Mouse (Mus musculus): ENCODE measurements at regions not wholly inside any gene's neighbourhood (a gene's known extent, or its start where the extent isn't known, plus 50 kb on each side); places are given as distances from the start of the nearest gene placed in this dataset.
A peak's percentile ranks its signal among the peaks of the same experiment; 100 is the strongest.

- H3K9me3 ChIP-seq: no peaks in the 10 kb centered on the region
- DNase-seq (ENCODE audit: extremely low spot score, low spot score): no peak
- no peak overlapping the region for H3K4me3 ChIP-seq
- 93% methylated on average over 7 of the region's 7 CpGs for WGBS
- H3K36me3 ChIP-seq (replicated peaks): no peaks in the 10 kb centered on the region
- H3K27ac ChIP-seq: no peak overlapping the region
- H3K27me3 ChIP-seq (ENCODE audit: poor library complexity, severe bottlenecking): no peaks in the 10 kb centered on the region
- H3K4me1 ChIP-seq: no peaks in the 10 kb centered on the region
Observed at GRCm38 (mm10) chr17:79414006-79414405, 59.1 kb upstream of the Cdc42ep3 start.

GRCm38 (mm10) chr17:79417953-79418352, 63.1 kb upstream of the Cdc42ep3 start:
- WGBS: 100% methylated on average over 1 of the region's 1 CpGs
- no peak overlapping the region for H3K27ac ChIP-seq
- no peaks in the 10 kb centered on the region for H3K4me1 ChIP-seq
- H3K27me3 ChIP-seq (ENCODE audit: poor library complexity, severe bottlenecking): no peaks in the 10 kb centered on the region
- no peak overlapping the region for H3K4me3 ChIP-seq
- H3K9me3 ChIP-seq: no peaks in the 10 kb centered on the region
- H3K36me3 ChIP-seq (replicated peaks): no peaks in the 10 kb centered on the region
- DNase-seq (ENCODE audit: extremely low spot score, low spot score): no peak

- no peak for DNase-seq (ENCODE audit: extremely low spot score, low spot score)
- Histone ChIP-seq H3K27me3 (ENCODE audit: poor library complexity, severe bottlenecking) (no peaks in the 10 kb centered on the region), H3K4me1 (no peaks in the 10 kb centered on the region), H3K4me3 (no peak overlapping the region), H3K27ac (no peak overlapping the region), H3K36me3 (replicated peaks) (no peaks in the 10 kb centered on the region), H3K9me3 (no peaks in the 10 kb centered on the region)
- 78% methylated on average over 7 of the region's 7 CpGs for WGBS
Observed at GRCm38 (mm10) chr17:79421618-79422017, 66.7 kb upstream of the Cdc42ep3 start.

GRCm38 (mm10) chr17:79439182-79439581, 84.3 kb upstream of the Cdc42ep3 start:
- H3K4me1 ChIP-seq: no peaks in the 10 kb centered on the region
- H3K9me3 ChIP-seq: no peaks in the 10 kb centered on the region
- no peaks in the 10 kb centered on the region for H3K36me3 ChIP-seq (replicated peaks)
- no peak for DNase-seq (ENCODE audit: extremely low spot score, low spot score)
- H3K27me3 ChIP-seq (ENCODE audit: poor library complexity, severe bottlenecking): no peaks in the 10 kb centered on the region
- H3K4me3 ChIP-seq: no peak overlapping the region
- H3K27ac ChIP-seq: no peak overlapping the region

- WGBS: 92% methylated on average over 3 of the region's 3 CpGs
- Histone ChIP-seq H3K27me3 (ENCODE audit: poor library complexity, severe bottlenecking) (no peaks in the 10 kb centered on the region), H3K4me3 (no peak overlapping the region), H3K27ac (no peak overlapping the region), H3K9me3 (no peaks in the 10 kb centered on the region), H3K4me1 (no peaks in the 10 kb centered on the region), H3K36me3 (replicated peaks) (no peaks in the 10 kb centered on the region)
- DNase-seq (ENCODE audit: extremely low spot score, low spot score): no peak
Observed at GRCm38 (mm10) chr17:79442507-79443115, 87.7 kb upstream of the Cdc42ep3 start.

- no peak for DNase-seq (ENCODE audit: extremely low spot score, low spot score)
- Histone ChIP-seq H3K36me3 (replicated peaks) (no peaks in the 10 kb centered on the region), H3K4me1 (peaks cover 10% of the 10 kb centered on the region; the same call in 1 of the 2 replicates)
Observed at GRCm38 (mm10) chr17:79447170-79447569, 92.3 kb upstream of the Cdc42ep3 start.

GRCm38 (mm10) chr17:79451141-79451860, 96.4 kb upstream of the Cdc42ep3 start:
- 47% methylated on average over 12 of the region's 12 CpGs for WGBS
- H3K4me3 ChIP-seq: no peak overlapping the region
- H3K36me3 ChIP-seq (replicated peaks): no peaks in the 10 kb centered on the region
- no peaks in the 10 kb centered on the region for H3K9me3 ChIP-seq
- H3K27ac ChIP-seq: no peak overlapping the region
- no peak for DNase-seq (ENCODE audit: extremely low spot score, low spot score)
- no peaks in the 10 kb centered on the region for H3K27me3 ChIP-seq (ENCODE audit: poor library complexity, severe bottlenecking)
- peaks cover 23% of the 10 kb centered on the region for H3K4me1 ChIP-seq

More at GRCm38 (mm10) chr17:79447170-79447569, 92.3 kb upstream of the Cdc42ep3 start:
- Histone ChIP-seq H3K4me3 (no peak overlapping the region), H3K9me3 (no peaks in the 10 kb centered on the region), H3K27ac (no peak overlapping the region), H3K27me3 (ENCODE audit: poor library complexity, severe bottlenecking) (no peaks in the 10 kb centered on the region)
- 92% methylated on average over 6 of the region's 6 CpGs for WGBS

- no peak for DNase-seq (ENCODE audit: extremely low spot score, low spot score)
- WGBS: 85% methylated on average over 1 of the region's 1 CpGs
- Histone ChIP-seq H3K4me3 (no peak overlapping the region), H3K27me3 (ENCODE audit: poor library complexity, severe bottlenecking) (no peaks in the 10 kb centered on the region), H3K36me3 (replicated peaks) (no peaks in the 10 kb centered on the region), H3K27ac (no peak overlapping the region), H3K9me3 (no peaks in the 10 kb centered on the region), H3K4me1 (peaks cover 28% of the 10 kb centered on the region)
Observed at GRCm38 (mm10) chr17:79453825-79454224, 98.9 kb upstream of the Cdc42ep3 start.

- Histone ChIP-seq H3K4me1 (peaks cover 28% of the 10 kb centered on the region), H3K9me3 (no peaks in the 10 kb centered on the region), H3K27me3 (ENCODE audit: poor library complexity, severe bottlenecking) (no peaks in the 10 kb centered on the region), H3K36me3 (replicated peaks) (no peaks in the 10 kb centered on the region), H3K4me3 (no peak overlapping the region), H3K27ac (0 out of 2 replicates have a peak overlapping the region, but pooled peaks have one; percentile 48)
- no peak for DNase-seq (ENCODE audit: extremely low spot score, low spot score)
- 47% methylated on average over 5 of the region's 5 CpGs for WGBS
Observed at GRCm38 (mm10) chr17:79454526-79454925, 99.6 kb upstream of the Cdc42ep3 start.

- Histone ChIP-seq H3K27me3 (ENCODE audit: poor library complexity, severe bottlenecking) (no peaks in the 10 kb centered on the region), H3K4me1 (peaks cover 28% of the 10 kb centered on the region), H3K4me3 (no peak overlapping the region), H3K36me3 (replicated peaks) (no peaks in the 10 kb centered on the region), H3K27ac (0 out of 2 replicates have a peak overlapping the region, but pooled peaks have one; percentile 48), H3K9me3 (no peaks in the 10 kb centered on the region)
- no peak for DNase-seq (ENCODE audit: extremely low spot score, low spot score)
- 87% methylated on average over 7 of the region's 7 CpGs for WGBS
Observed at GRCm38 (mm10) chr17:79455229-79455628, 100.3 kb upstream of the Cdc42ep3 start.

- WGBS: 63% methylated on average over 5 of the region's 5 CpGs
- H3K27me3 ChIP-seq (ENCODE audit: poor library complexity, severe bottlenecking): no peaks in the 10 kb centered on the region
Observed at GRCm38 (mm10) chr17:79457636-79458035, 102.7 kb upstream of the Cdc42ep3 start.

GRCm38 (mm10) chr17:79461681-79462091, 106.8 kb upstream of the Cdc42ep3 start:
- no peaks in the 10 kb centered on the region for H3K9me3 ChIP-seq
- H3K27ac ChIP-seq: no peak overlapping the region
- H3K4me3 ChIP-seq: no peak overlapping the region
- DNase-seq (ENCODE audit: extremely low spot score, low spot score): no peak
- peaks cover 5% of the 10 kb centered on the region; the same call in 1 of the 2 replicates for H3K4me1 ChIP-seq
- H3K27me3 ChIP-seq (ENCODE audit: poor library complexity, severe bottlenecking): no peaks in the 10 kb centered on the region
- WGBS: 84% methylated on average over 3 of the region's 3 CpGs
- H3K36me3 ChIP-seq (replicated peaks): no peaks in the 10 kb centered on the region

More at GRCm38 (mm10) chr17:79457636-79458035, 102.7 kb upstream of the Cdc42ep3 start:
- no peak for DNase-seq (ENCODE audit: extremely low spot score, low spot score)
- no peak overlapping the region for H3K27ac ChIP-seq
- H3K36me3 ChIP-seq (replicated peaks): no peaks in the 10 kb centered on the region
- peaks cover 18% of the 10 kb centered on the region for H3K4me1 ChIP-seq
- H3K9me3 ChIP-seq: no peaks in the 10 kb centered on the region
- no peak overlapping the region for H3K4me3 ChIP-seq

GRCm38 (mm10) chr17:79463074-79463694, 108.3 kb upstream of the Cdc42ep3 start:
- no peaks in the 10 kb centered on the region for H3K4me1 ChIP-seq
- H3K4me3 ChIP-seq: no peak overlapping the region
- WGBS: 92% methylated on average over 10 of the region's 10 CpGs
- H3K27ac ChIP-seq: no peak overlapping the region
- H3K9me3 ChIP-seq: no peaks in the 10 kb centered on the region
- no peak for DNase-seq (ENCODE audit: extremely low spot score, low spot score)
- H3K27me3 ChIP-seq (ENCODE audit: poor library complexity, severe bottlenecking): no peaks in the 10 kb centered on the region
- H3K36me3 ChIP-seq (replicated peaks): no peaks in the 10 kb centered on the region

All from forebrain, embryonic 10.5 days (tissue).